Mouse (Mus musculus): ENCODE measurements around the gene Zxdb.

DNA sequence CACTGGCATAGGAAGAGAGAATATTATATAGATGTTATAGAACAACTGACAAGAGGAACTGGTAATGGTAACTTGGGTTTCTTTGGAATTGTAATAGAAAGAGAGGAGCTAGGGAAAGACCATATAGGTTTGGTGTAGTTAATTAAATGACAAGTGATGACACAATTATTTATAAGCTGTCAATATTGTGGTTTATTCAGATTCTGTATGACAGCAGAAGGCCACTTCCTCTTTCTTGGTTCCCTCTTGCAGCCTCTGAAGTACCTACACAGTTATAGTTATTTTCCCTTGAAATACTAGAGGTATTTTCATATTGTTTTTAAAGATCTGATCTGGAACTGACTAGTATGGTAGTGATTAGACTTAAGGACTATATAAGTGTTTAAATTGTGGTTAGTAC lies 7.2 kb downstream of the Zxdb start:
- TF ChIP-seq CTCF (IDR thresholded peaks at IDR 0.05; ENCODE audit: low read depth) (no peak), EP300 (IDR thresholded peaks at IDR 0.05; ENCODE audit: low read depth) (no peak)
